Mouse (Mus musculus): ENCODE results near the gene Gm42715. TPM values are rescaled to one million over a fixed set of nuclear protein-coding genes. Genes with fewer than 3 reads are reported as not detected.

Gm42715 gene
- polyA plus RNA-seq, 1 experiment from 2014 or later = 14.1 TPM

- H3K36me3 ChIP-seq (ENCODE audit: control insufficient read depth, insufficient read depth, low read length) = peaks cover 36% of the 10 kb centered on the region
- H3K9me3 ChIP-seq (replicated peaks; ENCODE audit: control insufficient read depth, low read length, poor library complexity, severe bottlenecking) = no peaks in the 10 kb centered on the region
- H3K27ac ChIP-seq (ENCODE audit: low read length) = peak within 1 kb of the TSS; percentile 72
- peak within 1 kb of the TSS; percentile 82 for H3K9ac ChIP-seq (ENCODE audit: low read depth, low read length)
- H3K4me2 ChIP-seq (ENCODE audit: low read length) = peak within 1 kb of the TSS; percentile 96
- H3K27me3 ChIP-seq (ENCODE audit: control insufficient read depth, insufficient read depth, low read depth, low read length) = no peaks in the 10 kb centered on the region
- WGBS = under 1% methylated on average over 50 of the region's 50 CpGs
- H3K4me3 ChIP-seq (ENCODE audit: low read depth, low read length) = peak within 1 kb of the TSS; percentile 92
- ATAC-seq = peak; percentile 97
- peaks cover 16% of the 10 kb centered on the region for H3K4me1 ChIP-seq (ENCODE audit: control insufficient read depth, insufficient read depth, low read length)
Observed at GRCm38 (mm10) chr7:127588011-127588871, 68.9 kb downstream of the Gm42715 start, which contains the start of the genes Ccdc189 and Rnf40. Ccdc189 (minus strand) TSS chr7:127588595. Rnf40 (plus strand) TSS chr7:127588767.

GRCm38 (mm10) chr7:127588901-127589300, 69.5 kb downstream of the Gm42715 start:
- no peak for ATAC-seq
- Histone ChIP-seq H3K9ac (ENCODE audit: low read depth, low read length) (peak overlapping the region; percentile 82), H3K4me3 (ENCODE audit: low read depth, low read length) (peak overlapping the region; percentile 92), H3K9me3 (replicated peaks; ENCODE audit: control insufficient read depth, low read length, poor library complexity, severe bottlenecking) (no peaks in the 10 kb centered on the region), H3K4me1 (ENCODE audit: control insufficient read depth, insufficient read depth, low read length) (peaks cover 16% of the 10 kb centered on the region), H3K36me3 (ENCODE audit: control insufficient read depth, insufficient read depth, low read length) (peaks cover 36% of the 10 kb centered on the region), H3K27me3 (ENCODE audit: control insufficient read depth, insufficient read depth, low read depth, low read length) (no peaks in the 10 kb centered on the region), H3K4me2 (ENCODE audit: low read length) (peak overlapping the region; percentile 96), H3K27ac (ENCODE audit: low read length) (peak overlapping the region; percentile 72)
- WGBS = 5% methylated on average over 29 of the region's 29 CpGs

- Histone ChIP-seq H3K9me3 (replicated peaks; ENCODE audit: control insufficient read depth, low read length, poor library complexity, severe bottlenecking) (no peaks in the 10 kb centered on the region), H3K36me3 (ENCODE audit: control insufficient read depth, insufficient read depth, low read length) (peaks cover 42% of the 10 kb centered on the region), H3K4me3 (ENCODE audit: low read depth, low read length) (no peak overlapping the region; the same call in 1 of the 2 replicates), H3K9ac (ENCODE audit: low read depth, low read length) (no peak overlapping the region), H3K27ac (ENCODE audit: low read length) (no peak overlapping the region), H3K27me3 (ENCODE audit: control insufficient read depth, insufficient read depth, low read depth, low read length) (no peaks in the 10 kb centered on the region), H3K4me1 (ENCODE audit: control insufficient read depth, insufficient read depth, low read length) (peaks cover 16% of the 10 kb centered on the region), H3K4me2 (ENCODE audit: low read length) (peak overlapping the region; percentile 96)
- WGBS = 93% methylated on average over 9 of the region's 9 CpGs
- ATAC-seq = no peak
Observed at GRCm38 (mm10) chr7:127589637-127590036, 70.3 kb downstream of the Gm42715 start.

- Histone ChIP-seq H3K27me3 (ENCODE audit: control insufficient read depth, insufficient read depth, low read depth, low read length) (no peaks in the 10 kb centered on the region), H3K27ac (ENCODE audit: low read length) (no peak overlapping the region), H3K4me3 (ENCODE audit: low read depth, low read length) (no peak overlapping the region), H3K36me3 (ENCODE audit: control insufficient read depth, insufficient read depth, low read length) (peaks cover 51% of the 10 kb centered on the region), H3K9ac (ENCODE audit: low read depth, low read length) (no peak overlapping the region), H3K9me3 (replicated peaks; ENCODE audit: control insufficient read depth, low read length, poor library complexity, severe bottlenecking) (no peaks in the 10 kb centered on the region), H3K4me2 (ENCODE audit: low read length) (no peak overlapping the region), H3K4me1 (ENCODE audit: control insufficient read depth, insufficient read depth, low read length) (peaks cover 16% of the 10 kb centered on the region)
- 96% methylated on average over 10 of the region's 10 CpGs for WGBS
- ATAC-seq = no peak
Observed at GRCm38 (mm10) chr7:127591108-127591507, 71.7 kb downstream of the Gm42715 start.

GRCm38 (mm10) chr7:127592575-127592974, 73.2 kb downstream of the Gm42715 start:
- no peaks in the 10 kb centered on the region for H3K27me3 ChIP-seq (ENCODE audit: control insufficient read depth, insufficient read depth, low read depth, low read length)
- H3K9me3 ChIP-seq (replicated peaks; ENCODE audit: control insufficient read depth, low read length, poor library complexity, severe bottlenecking) = no peaks in the 10 kb centered on the region
- ATAC-seq = no peak
- no peak overlapping the region for H3K4me3 ChIP-seq (ENCODE audit: low read depth, low read length)
- H3K4me1 ChIP-seq (ENCODE audit: control insufficient read depth, insufficient read depth, low read length) = peaks cover 9% of the 10 kb centered on the region
- peaks cover 66% of the 10 kb centered on the region for H3K36me3 ChIP-seq (ENCODE audit: control insufficient read depth, insufficient read depth, low read length)
- no peak overlapping the region for H3K27ac ChIP-seq (ENCODE audit: low read length)
- no peak overlapping the region for H3K4me2 ChIP-seq (ENCODE audit: low read length)
- H3K9ac ChIP-seq (ENCODE audit: low read depth, low read length) = no peak overlapping the region
- WGBS = 92% methylated on average over 14 of the region's 14 CpGs

- no peaks in the 10 kb centered on the region for H3K4me1 ChIP-seq (ENCODE audit: control insufficient read depth, insufficient read depth, low read length)
- ATAC-seq = no peak
Observed at GRCm38 (mm10) chr7:127596747-127597146, 77.4 kb downstream of the Gm42715 start.

GRCm38 (mm10) chr7:127600612-127601011, 81.2 kb downstream of the Gm42715 start:
- no peaks in the 10 kb centered on the region for H3K4me1 ChIP-seq (ENCODE audit: control insufficient read depth, insufficient read depth, low read length)
- no peak overlapping the region for H3K4me2 ChIP-seq (ENCODE audit: low read length)
- ATAC-seq = no peak
- 98% methylated on average over 7 of the region's 7 CpGs for WGBS
- no peak overlapping the region for H3K27ac ChIP-seq (ENCODE audit: low read length)
- no peaks in the 10 kb centered on the region for H3K27me3 ChIP-seq (ENCODE audit: control insufficient read depth, insufficient read depth, low read depth, low read length)
- no peaks in the 10 kb centered on the region for H3K9me3 ChIP-seq (replicated peaks; ENCODE audit: control insufficient read depth, low read length, poor library complexity, severe bottlenecking)
- no peak overlapping the region for H3K4me3 ChIP-seq (ENCODE audit: low read depth, low read length)
- H3K36me3 ChIP-seq (ENCODE audit: control insufficient read depth, insufficient read depth, low read length) = peaks cover 37% of the 10 kb centered on the region
- H3K9ac ChIP-seq (ENCODE audit: low read depth, low read length) = no peak overlapping the region

More at GRCm38 (mm10) chr7:127596747-127597146, 77.4 kb downstream of the Gm42715 start:
- 97% methylated on average over 17 of the region's 17 CpGs for WGBS
- no peaks in the 10 kb centered on the region for H3K9me3 ChIP-seq (replicated peaks; ENCODE audit: control insufficient read depth, low read length, poor library complexity, severe bottlenecking)
- no peak overlapping the region for H3K9ac ChIP-seq (ENCODE audit: low read depth, low read length)
- no peaks in the 10 kb centered on the region for H3K27me3 ChIP-seq (ENCODE audit: control insufficient read depth, insufficient read depth, low read depth, low read length)
- no peak overlapping the region for H3K4me2 ChIP-seq (ENCODE audit: low read length)
- no peak overlapping the region for H3K4me3 ChIP-seq (ENCODE audit: low read depth, low read length)
- H3K27ac ChIP-seq (ENCODE audit: low read length) = no peak overlapping the region
- H3K36me3 ChIP-seq (ENCODE audit: control insufficient read depth, insufficient read depth, low read length) = peaks cover 63% of the 10 kb centered on the region

GRCm38 (mm10) chr7:127601735-127602134, 82.4 kb downstream of the Gm42715 start:
- Histone ChIP-seq H3K9ac (ENCODE audit: low read depth, low read length) (no peak overlapping the region), H3K4me1 (ENCODE audit: control insufficient read depth, insufficient read depth, low read length) (no peaks in the 10 kb centered on the region), H3K27me3 (ENCODE audit: control insufficient read depth, insufficient read depth, low read depth, low read length) (no peaks in the 10 kb centered on the region), H3K36me3 (ENCODE audit: control insufficient read depth, insufficient read depth, low read length) (peaks cover 26% of the 10 kb centered on the region), H3K9me3 (replicated peaks; ENCODE audit: control insufficient read depth, low read length, poor library complexity, severe bottlenecking) (no peaks in the 10 kb centered on the region), H3K27ac (ENCODE audit: low read length) (no peak overlapping the region), H3K4me3 (ENCODE audit: low read depth, low read length) (no peak overlapping the region), H3K4me2 (ENCODE audit: low read length) (no peak overlapping the region)
- WGBS = 90% methylated on average over 4 of the region's 4 CpGs
- ATAC-seq = no peak

- H3K27me3 ChIP-seq (ENCODE audit: control insufficient read depth, insufficient read depth, low read depth, low read length) = no peaks in the 10 kb centered on the region
- 88% methylated on average over 2 of the region's 2 CpGs for WGBS
Observed at GRCm38 (mm10) chr7:127602903-127603302, 83.5 kb downstream of the Gm42715 start.

More at GRCm38 (mm10) chr7:127602903-127603302, 83.5 kb downstream of the Gm42715 start:
- Histone ChIP-seq H3K4me1 (ENCODE audit: control insufficient read depth, insufficient read depth, low read length) (no peaks in the 10 kb centered on the region), H3K9ac (ENCODE audit: low read depth, low read length) (no peak overlapping the region), H3K36me3 (ENCODE audit: control insufficient read depth, insufficient read depth, low read length) (peaks cover 14% of the 10 kb centered on the region), H3K4me2 (ENCODE audit: low read length) (no peak overlapping the region), H3K9me3 (replicated peaks; ENCODE audit: control insufficient read depth, low read length, poor library complexity, severe bottlenecking) (no peaks in the 10 kb centered on the region), H3K27ac (ENCODE audit: low read length) (no peak overlapping the region), H3K4me3 (ENCODE audit: low read depth, low read length) (no peak overlapping the region)
- ATAC-seq = no peak
